Mouse (Mus musculus) subcutaneous adipose tissue, adult 2 months (tissue): ENCODE results near the gene Arhgap23. TPM values are rescaled to one million over a fixed set of nuclear protein-coding genes. Genes with fewer than 3 reads are reported as not detected.

Experiments used
- polyA plus RNA-seq: library from polyadenylated mRNA; depleted of rRNA; stranded (reverse); fragments of >200 nt; gene quantifications from 2 replicates; pipeline ENCODE4 v1.2.3, GENCODE M21; 2012; ENCODE audit warnings: low replicate concordance; rRNA removed

The Arhgap23 gene
- polyA plus RNA-seq = 40.7 and 53.5 TPM in 2 replicates

GRCm38 (mm10) chr11:97415330-97415711 lies at the start of gene Arhgap23:
Gene Arhgap23 (plus strand): TSS chr11:97415533.

DNA sequence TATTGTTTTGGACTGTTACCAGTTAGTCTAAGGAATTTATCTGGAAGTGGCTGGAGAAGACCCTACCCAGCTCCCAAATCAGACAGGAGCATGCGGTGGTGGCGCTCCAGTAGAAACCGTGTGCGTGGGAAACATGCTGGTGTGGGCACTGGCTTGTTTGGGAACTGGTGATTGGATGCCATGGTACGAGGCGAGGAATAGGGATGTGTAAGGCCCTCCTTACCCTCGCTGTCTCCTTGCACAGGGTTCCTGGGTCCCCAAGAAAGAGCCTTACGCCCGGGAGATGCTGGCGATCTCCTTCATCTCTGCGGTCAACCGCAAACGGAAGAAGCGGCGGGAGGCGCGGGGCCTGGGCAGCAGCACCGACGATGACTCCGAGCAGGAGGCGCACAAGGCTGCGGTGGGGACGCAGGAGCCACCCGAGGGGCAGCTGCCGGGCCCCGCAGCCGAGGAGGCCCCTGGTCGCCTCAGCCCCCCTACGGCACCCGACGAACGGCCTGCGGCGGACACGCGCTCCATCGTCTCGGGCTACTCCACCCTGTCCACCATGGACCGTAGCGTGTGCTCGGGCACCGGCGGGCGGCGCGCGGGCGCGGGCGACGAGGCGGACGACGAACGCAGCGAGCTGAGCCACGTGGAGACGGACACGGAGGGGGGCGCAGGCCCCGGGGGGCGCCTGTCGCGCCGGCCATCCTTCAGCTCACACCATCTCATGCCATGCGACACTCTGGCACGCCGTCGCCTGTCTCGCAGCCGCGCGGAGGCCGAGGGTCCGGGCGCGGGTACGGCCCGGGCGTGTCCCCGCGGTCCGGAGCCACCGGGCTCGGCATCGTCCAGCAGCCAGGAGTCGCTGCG lies 84.8 kb downstream of the Arhgap23 start, which contains the start of gene 4933428G20Rik:
Gene 4933428G20Rik (minus strand): TSS at position 476 of the 855 bp plus-strand sequence.

Other genes with a start within 250 kb of the Arhgap23 start
- gene Kpnb1, start 227.7 kb upstream of the Arhgap23 start, polyA plus RNA-seq = 44.2 and 69.4 TPM in 2 replicates
- gene Npepps, start 134.9 kb upstream of the Arhgap23 start, polyA plus RNA-seq = 25.9 and 28.6 TPM in 2 replicates
- 16.2 and 17.0 TPM in 2 replicates for gene Mrpl45, start 99.8 kb upstream of the Arhgap23 start, polyA plus RNA-seq
- 0.01 and 0.09 TPM in 2 replicates for gene Gpr179, start 63.5 kb upstream of the Arhgap23 start, polyA plus RNA-seq
- gene Socs7, start 53.0 kb upstream of the Arhgap23 start, polyA plus RNA-seq = 7.7 and 11.8 TPM in 2 replicates
- not detected in 2 replicates for gene 4933428G20Rik, start 84.8 kb downstream of the Arhgap23 start, polyA plus RNA-seq
- 0.36 and 1.1 TPM in 2 replicates for gene Srcin1, start 160.7 kb downstream of the Arhgap23 start, polyA plus RNA-seq
- gene Epop, start 214.2 kb downstream of the Arhgap23 start, polyA plus RNA-seq = 0.30 and 1.7 TPM in 2 replicates
- 30.3 and 50.1 TPM in 2 replicates for gene Mllt6, start 247.9 kb downstream of the Arhgap23 start, polyA plus RNA-seq